Mouse (Mus musculus) intestine, embryonic 15.5 days (tissue): ENCODE measurements around the gene Ift122. TPM values are rescaled to one million over a fixed set of nuclear protein-coding genes. Genes with fewer than 3 reads are reported as not detected.

Experiments
- ATAC-seq: fragments of 200-750 bp; cut with Nextera tagmentation; 2 replicates; pipeline ENCODE4 v1.8.0; 2017; ENCODE audit warnings: moderate TSS enrichment, moderate library complexity
- H3K27ac ChIP-seq: fragments of 300-500 bp; sonication (generic); 2 replicates; pipeline ENCODE4 v1.5.1; 2015; ENCODE audit warnings: mild to moderate bottlenecking, inconsistent platforms
- H3K27me3 ChIP-seq: fragments of 300-500 bp; sonication (generic); replicated peaks from 2 replicates; pipeline ENCODE4 v1.6.1; 2015; ENCODE audit warnings: inconsistent platforms
- H3K36me3 ChIP-seq: fragments of 300-500 bp; sonication (generic); 2 replicates; pipeline ENCODE4 v1.6.1; 2015; ENCODE audit warnings: inconsistent platforms
- H3K4me1 ChIP-seq: fragments of 300-500 bp; sonication (generic); replicated peaks from 2 replicates; pipeline ENCODE4 v1.6.1; 2015; ENCODE audit warnings: inconsistent platforms
- H3K4me2 ChIP-seq: fragments of 300-500 bp; sonication (generic); replicated peaks from 2 replicates; pipeline ENCODE4 v1.6.1; 2015; ENCODE audit warnings: mild to moderate bottlenecking, inconsistent platforms
- H3K4me3 ChIP-seq: fragments of 300-500 bp; sonication (generic); replicated peaks from 2 replicates; pipeline ENCODE4 v1.5.1; 2015; ENCODE audit warnings: inconsistent platforms
- H3K9ac ChIP-seq: fragments of 300-500 bp; sonication (generic); 2 replicates; pipeline ENCODE4 v1.6.1; 2015; ENCODE audit warnings: inconsistent platforms
- H3K9me3 ChIP-seq: fragments of 300-500 bp; sonication (generic); 2 replicates; pipeline ENCODE4 v1.6.1; 2016; ENCODE audit warnings: inconsistent platforms
- WGBS: fragments of 180-500 bp; shearing (Covaris S2); methylation state at CpG from one replicate; pipeline ENCODE4 v1.1.7; 2015; 5-methylcytosine and 5-hydroxymethylcytosine counted together
- polyA plus RNA-seq: library from polyadenylated mRNA; unstranded; fragments of >200 nt; fragmentation: Nextera tagmentation; extraction: Ambion mirVana; gene quantifications from 2 replicates; pipeline ENCODE4 v1.2.1, GENCODE M21; 2015

Gene Ift122
- polyA plus RNA-seq: 13.8 and 14.2 TPM in 2 replicates

DNA sequence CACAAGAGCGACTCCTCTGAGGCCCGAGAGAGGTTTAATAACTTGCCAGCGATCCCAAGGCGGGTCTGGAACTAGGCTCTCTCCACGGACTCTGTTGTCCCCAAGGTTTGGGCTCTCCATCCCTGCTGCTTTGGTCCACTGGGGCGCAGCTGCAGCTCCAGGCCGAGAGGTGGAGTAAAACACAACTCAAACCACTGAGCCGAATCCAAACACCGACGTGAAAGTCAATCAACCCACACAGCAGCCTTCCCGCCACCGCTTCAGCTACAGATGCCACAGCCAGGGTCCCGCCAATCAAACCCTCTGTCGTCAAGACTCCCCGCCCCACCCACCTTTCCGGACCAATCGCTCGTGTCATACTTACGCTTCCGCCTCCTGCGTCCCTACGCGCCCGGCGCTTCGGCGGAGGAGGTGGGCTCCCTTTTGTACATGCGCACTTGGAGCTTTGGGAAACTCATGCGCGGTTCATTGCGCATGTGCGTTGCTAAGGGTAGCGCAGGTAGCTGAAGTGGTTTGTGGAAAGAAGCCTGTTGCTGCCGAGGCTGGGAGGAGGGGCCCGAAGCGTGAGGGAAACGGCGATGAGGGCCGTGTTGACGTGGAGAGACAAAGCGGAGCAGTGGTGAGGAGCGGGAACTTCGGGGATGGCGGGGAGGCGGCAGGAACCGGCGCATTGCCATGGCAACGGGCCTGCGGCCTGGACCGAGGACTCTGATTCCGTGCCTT lies at the start of gene Ift122, which contains the start of gene Mbd4:
Gene Ift122 (plus strand): TSS at position 380 of the 723 bp plus-strand sequence.
Gene Mbd4 (minus strand): TSS at position 281 of the 723 bp plus-strand sequence.
- Histone ChIP-seq H3K27ac (peak within 1 kb of the TSS; percentile 85), H3K27me3 (no peaks in the 10 kb centered on the region)

DNA sequence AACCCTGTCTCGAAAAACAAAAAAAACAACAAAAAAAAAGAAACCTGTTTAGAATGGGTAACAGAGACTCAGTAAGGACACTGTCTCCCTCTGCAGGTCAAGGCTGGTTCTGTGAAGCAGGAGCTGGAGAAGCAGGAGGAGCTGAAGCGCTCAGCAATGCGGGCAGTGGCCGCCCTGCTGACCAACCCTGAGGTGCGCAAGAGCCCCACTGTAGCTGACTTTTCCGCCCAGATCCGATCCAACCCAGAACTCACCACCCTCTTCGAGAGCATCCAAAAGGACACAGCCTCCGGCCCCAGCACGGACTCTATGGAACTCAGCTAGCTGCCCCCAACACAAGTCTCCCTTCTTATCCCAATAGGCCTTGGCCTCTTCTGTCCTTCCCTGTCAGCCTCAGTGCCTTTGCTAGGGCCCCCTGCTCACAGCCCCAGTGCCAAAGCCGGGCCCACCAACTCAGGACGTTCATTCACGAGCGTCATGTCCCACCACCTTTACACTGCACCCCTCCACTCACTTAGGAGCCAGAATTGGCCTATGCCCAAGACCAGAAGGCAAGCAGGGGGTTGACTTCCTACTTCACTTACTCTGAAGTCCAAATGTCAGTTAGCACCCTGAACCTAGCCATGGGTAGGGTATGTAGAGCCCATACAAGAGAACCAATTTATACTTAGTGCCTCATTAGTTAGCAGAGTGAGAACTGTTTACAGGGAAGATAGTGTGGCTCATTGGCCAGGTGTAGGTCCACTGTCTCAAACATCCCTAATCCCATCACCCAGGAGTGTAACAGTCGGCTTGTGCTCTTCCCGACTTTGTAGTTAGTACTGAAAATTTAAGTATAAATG lies 49.5 kb upstream of the Ift122 start:
- H3K36me3 ChIP-seq: peaks cover 36% of the 10 kb centered on the region
- peaks cover 20% of the 10 kb centered on the region for H3K4me1 ChIP-seq
- H3K9me3 ChIP-seq: no peaks in the 10 kb centered on the region
- H3K4me3 ChIP-seq: no peak overlapping the region
- peak; percentile 61 for ATAC-seq
- H3K27ac ChIP-seq: no peak overlapping the region
- H3K9ac ChIP-seq: no peak overlapping the region
- H3K27me3 ChIP-seq: no peaks in the 10 kb centered on the region
- H3K4me2 ChIP-seq: no peak overlapping the region
- 40% methylated on average over 16 of the region's 16 CpGs for WGBS

More for the DNA sequence above, at the start of gene Ift122, which contains the start of gene Mbd4:
- Histone ChIP-seq H3K4me1 (peaks cover 21% of the 10 kb centered on the region; the same call in 1 of the 2 replicates), H3K4me2 (peak within 1 kb of the TSS; percentile 69), H3K4me3 (peak within 1 kb of the TSS; percentile 66), H3K9me3 (no peaks in the 10 kb centered on the region), H3K36me3 (no peaks in the 10 kb centered on the region), H3K9ac (peak within 1 kb of the TSS; percentile 57)
- ATAC-seq: peak; percentile 99
- under 1% methylated on average over 51 of the region's 51 CpGs for WGBS

DNA sequence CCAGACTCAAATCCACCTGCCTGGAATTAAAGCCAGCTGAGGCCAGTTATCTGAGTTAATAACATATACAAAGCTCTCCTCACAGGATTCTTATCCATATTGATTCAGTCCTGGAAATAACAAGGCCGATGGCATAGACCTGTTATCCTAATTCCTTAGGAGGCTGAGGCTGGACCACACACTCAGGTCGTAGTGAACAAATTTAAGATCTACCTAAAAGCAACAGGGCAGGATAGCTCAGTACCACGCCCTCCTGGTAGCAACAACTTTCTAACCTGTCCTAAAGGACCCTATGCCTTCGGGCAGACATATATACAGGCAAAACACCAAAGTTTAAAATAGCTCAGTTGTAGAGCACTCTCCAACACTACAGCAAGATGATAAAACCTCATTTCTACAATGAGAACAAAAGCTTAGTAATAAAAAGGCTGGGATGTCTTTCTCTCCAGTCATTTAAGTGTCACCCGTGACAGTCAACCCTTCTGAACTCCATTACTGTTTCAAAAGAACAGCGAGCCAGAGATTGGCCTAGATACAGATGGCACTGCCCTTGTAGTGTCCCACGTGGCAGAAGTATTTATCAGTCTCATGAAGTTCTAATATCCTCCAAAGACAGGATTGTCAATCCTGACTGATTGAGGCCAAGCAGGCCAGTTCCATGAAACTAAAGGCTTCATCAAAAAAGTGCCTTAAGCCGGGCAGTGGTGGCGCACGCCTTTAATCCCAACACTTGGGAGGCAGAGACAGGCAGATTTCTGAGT lies 48.7 kb upstream of the Ift122 start:
- Histone ChIP-seq H3K9ac (no peak overlapping the region), H3K4me2 (no peak overlapping the region), H3K36me3 (peaks cover 36% of the 10 kb centered on the region), H3K27ac (no peak overlapping the region), H3K9me3 (no peaks in the 10 kb centered on the region), H3K4me3 (no peak overlapping the region), H3K27me3 (no peaks in the 10 kb centered on the region), H3K4me1 (peaks cover 20% of the 10 kb centered on the region)
- 68% methylated on average over 10 of the region's 10 CpGs for WGBS
- ATAC-seq: no peak

DNA sequence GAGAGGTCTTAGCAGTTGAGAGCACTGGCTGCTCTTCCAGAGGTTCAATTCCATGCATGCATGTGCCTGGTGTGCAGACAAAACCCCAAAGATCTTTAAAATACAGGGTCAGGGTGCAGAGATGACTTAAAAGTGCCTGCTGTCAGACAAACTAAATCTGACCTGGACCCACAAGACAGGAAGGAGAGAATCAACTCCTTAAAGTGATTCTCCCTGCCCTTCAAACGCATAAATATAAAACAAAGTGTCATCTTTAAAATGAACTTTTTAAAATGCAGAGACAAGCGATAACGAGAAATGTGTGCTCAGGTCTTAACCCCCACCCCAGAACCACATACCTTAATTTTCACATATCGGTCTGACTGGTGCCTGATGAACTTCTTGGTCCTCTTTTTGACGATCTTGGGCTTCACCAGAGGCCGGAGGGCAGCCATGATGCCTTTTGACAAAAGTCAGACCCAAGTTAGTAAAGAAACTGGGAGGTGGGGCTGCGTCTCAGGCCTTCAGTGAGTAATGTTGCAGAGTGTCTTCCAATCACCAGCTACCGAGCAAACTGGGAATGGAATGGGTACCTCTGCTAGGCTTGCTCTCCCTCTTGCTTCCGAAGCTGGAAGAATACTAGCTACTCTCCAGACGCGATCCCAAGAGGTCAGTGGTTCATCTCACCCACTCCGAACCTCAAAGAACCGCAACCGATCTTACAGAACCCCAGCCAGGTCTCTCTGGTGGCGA lies 45.6 kb upstream of the Ift122 start:
- Histone ChIP-seq H3K4me2 (peak overlapping the region; percentile 75), H3K27ac (peak overlapping the region; percentile 96), H3K9me3 (no peaks in the 10 kb centered on the region), H3K9ac (peak overlapping the region; percentile 98), H3K36me3 (peaks cover 22% of the 10 kb centered on the region), H3K4me3 (peak overlapping the region; percentile 93), H3K4me1 (peaks cover 20% of the 10 kb centered on the region), H3K27me3 (no peaks in the 10 kb centered on the region)
- 3% methylated on average over 15 of the region's 15 CpGs for WGBS
- no peak for ATAC-seq

DNA sequence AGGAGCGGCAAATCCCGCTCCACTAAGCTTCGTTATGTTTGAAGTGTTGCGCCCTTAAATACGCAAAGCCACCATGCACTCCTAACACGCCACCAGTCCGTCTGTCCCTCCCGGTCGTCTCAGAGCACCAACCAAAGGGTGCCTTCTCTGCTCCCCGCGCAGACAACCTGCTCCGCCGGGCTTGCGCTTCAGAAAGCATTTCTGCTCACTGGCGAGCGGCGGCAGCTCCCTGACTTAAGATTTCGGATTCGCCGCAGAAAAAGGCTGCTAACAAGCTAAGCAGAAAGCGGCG lies 45.1 kb upstream of the Ift122 start:
- peaks cover 20% of the 10 kb centered on the region for H3K4me1 ChIP-seq

DNA sequence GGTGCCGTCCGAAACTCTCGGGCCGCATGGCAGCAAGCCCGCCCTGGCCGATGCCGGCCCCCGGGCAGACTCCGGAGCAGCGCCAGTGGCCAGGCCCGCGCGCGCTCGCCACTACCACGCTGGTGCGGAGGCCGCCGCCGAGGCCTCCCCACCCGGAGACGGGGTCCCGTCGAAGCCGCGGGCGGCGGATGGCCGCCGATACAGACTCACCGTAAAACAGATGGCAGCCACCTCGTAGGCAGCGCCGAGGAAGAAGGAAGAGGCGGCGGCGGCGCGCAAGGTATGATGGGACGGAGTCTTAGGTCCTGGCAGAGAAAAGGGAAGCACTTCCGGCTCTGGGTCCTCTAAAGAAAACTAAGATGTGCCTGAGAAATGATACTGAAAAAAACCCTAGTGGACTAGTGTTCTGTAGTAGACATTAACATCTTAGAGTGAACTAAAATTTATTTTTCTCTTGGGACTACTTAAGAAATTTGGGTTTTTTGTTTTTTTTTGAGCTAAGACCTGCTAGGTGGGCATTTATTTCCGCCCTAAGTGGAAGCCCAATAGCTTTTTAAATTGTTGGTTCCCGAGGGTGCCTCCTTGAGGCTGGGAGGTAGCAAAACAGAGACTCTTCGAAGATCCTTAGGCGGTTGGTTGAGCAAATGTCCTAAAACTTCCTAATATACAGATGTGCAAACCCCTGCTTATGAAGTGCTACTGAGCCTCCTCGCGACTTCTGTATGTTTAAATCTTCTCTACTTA lies 44.6 kb upstream of the Ift122 start, which contains the start of gene Rpl32:
Gene Rpl32 (minus strand): TSS at position 260 of the 744 bp plus-strand sequence.
- Histone ChIP-seq H3K9me3 (no peaks in the 10 kb centered on the region), H3K27ac (peak within 1 kb of the TSS; percentile 96)
- WGBS: under 1% methylated on average over 47 of the region's 47 CpGs

More for the DNA sequence above, 45.1 kb upstream of the Ift122 start:
- no peak for ATAC-seq
- WGBS: under 1% methylated on average over 22 of the region's 22 CpGs
- H3K4me3 ChIP-seq: peak overlapping the region; percentile 93
- peak overlapping the region; percentile 96 for H3K27ac ChIP-seq
- H3K27me3 ChIP-seq: no peaks in the 10 kb centered on the region
- peak overlapping the region; percentile 98 for H3K9ac ChIP-seq
- H3K9me3 ChIP-seq: no peaks in the 10 kb centered on the region
- peak overlapping the region; percentile 75 for H3K4me2 ChIP-seq
- H3K36me3 ChIP-seq: peaks cover 22% of the 10 kb centered on the region

DNA sequence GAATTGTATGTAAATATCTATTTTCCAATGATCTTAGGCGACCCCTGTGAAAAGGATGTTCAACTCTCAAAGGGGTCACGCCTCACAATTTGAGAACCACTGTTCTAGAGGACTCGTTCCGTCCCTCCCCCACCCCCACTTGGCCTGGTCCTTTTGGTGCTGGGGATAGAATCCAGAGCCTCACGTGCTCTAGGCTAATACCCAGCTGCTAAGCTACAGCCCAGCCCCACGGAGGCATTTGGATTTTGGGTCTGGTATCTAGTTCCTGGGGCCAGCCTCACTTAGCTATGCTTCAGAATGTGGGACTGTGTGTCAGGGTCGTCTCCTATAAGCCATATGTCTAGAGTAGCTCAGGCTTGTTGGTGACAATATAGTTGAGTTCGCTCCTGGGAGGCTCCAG lies 41.7 kb upstream of the Ift122 start:
- Histone ChIP-seq H3K4me2 (no peak overlapping the region), H3K9me3 (no peaks in the 10 kb centered on the region), H3K4me1 (peaks cover 8% of the 10 kb centered on the region), H3K4me3 (no peak overlapping the region), H3K27ac (no peak overlapping the region), H3K36me3 (peaks cover 4% of the 10 kb centered on the region; the same call in 1 of the 2 replicates), H3K27me3 (no peaks in the 10 kb centered on the region), H3K9ac (no peak overlapping the region)
- 65% methylated on average over 8 of the region's 8 CpGs for WGBS
- ATAC-seq: no peak

More for the DNA sequence above, 44.6 kb upstream of the Ift122 start, which contains the start of gene Rpl32:
- Histone ChIP-seq H3K4me3 (peak within 1 kb of the TSS; percentile 93), H3K4me1 (peaks cover 18% of the 10 kb centered on the region), H3K36me3 (peaks cover 22% of the 10 kb centered on the region), H3K27me3 (no peaks in the 10 kb centered on the region), H3K4me2 (peak within 1 kb of the TSS; percentile 75), H3K9ac (peak within 1 kb of the TSS; percentile 98)
- peak; percentile 88 for ATAC-seq

DNA sequence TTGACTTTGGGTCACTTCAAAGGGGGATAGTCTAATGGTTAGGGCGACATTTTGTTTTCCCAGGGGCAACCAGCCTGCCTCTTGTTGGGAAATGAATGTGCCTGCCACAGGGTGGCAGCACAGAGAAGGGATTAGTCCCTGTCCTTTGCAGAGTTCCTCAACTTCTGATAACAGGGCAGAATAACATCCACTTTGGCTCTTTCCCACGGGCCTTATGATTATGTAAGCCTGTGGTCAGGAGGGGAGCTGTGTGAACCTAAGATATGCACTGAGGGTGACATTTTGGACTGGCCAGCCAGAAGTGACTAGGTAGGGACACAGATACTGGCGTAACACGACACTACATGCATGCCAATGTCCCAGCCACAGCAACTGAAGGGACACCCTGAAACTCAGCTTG lies 39.2 kb upstream of the Ift122 start:
- no peaks in the 10 kb centered on the region for H3K36me3 ChIP-seq
- H3K4me2 ChIP-seq: no peak overlapping the region
- no peak overlapping the region for H3K4me3 ChIP-seq
- no peaks in the 10 kb centered on the region for H3K27me3 ChIP-seq
- ATAC-seq: peak; percentile 63
- H3K4me1 ChIP-seq: no peaks in the 10 kb centered on the region; the same call in 1 of the 2 replicates
- no peak overlapping the region for H3K27ac ChIP-seq
- 38% methylated on average over 4 of the region's 4 CpGs for whole genome bisulfite sequencing
- H3K9ac ChIP-seq: no peak overlapping the region
- no peaks in the 10 kb centered on the region for H3K9me3 ChIP-seq

DNA sequence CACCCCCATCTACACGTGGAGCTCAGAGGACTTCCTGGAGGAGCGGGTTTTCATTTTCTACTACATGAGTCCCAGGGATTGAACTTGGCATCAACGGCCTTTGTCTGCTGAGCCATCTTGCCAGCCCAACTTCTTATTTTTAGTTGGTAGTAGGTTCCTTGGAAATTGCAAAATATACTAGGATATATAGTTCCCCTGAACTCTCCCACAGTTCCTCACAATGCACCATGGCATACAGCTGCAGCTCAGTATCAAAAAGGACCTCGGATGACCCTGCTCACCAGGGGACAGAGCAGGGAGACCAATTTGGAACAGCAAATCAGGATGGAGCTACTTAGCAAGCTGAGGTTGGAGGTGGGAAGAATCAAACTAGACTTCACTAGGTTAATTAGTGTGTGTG lies 38.2 kb upstream of the Ift122 start:
- H3K4me1 ChIP-seq: no peaks in the 10 kb centered on the region; the same call in 1 of the 2 replicates
- ATAC-seq: no peak
- H3K9ac ChIP-seq: no peak overlapping the region
- no peaks in the 10 kb centered on the region for H3K9me3 ChIP-seq
- no peak overlapping the region for H3K4me2 ChIP-seq
- H3K27ac ChIP-seq: no peak overlapping the region
- no peaks in the 10 kb centered on the region for H3K36me3 ChIP-seq
- no peak overlapping the region for H3K4me3 ChIP-seq
- WGBS: 90% methylated on average over 4 of the region's 4 CpGs
- H3K27me3 ChIP-seq: no peaks in the 10 kb centered on the region

DNA sequence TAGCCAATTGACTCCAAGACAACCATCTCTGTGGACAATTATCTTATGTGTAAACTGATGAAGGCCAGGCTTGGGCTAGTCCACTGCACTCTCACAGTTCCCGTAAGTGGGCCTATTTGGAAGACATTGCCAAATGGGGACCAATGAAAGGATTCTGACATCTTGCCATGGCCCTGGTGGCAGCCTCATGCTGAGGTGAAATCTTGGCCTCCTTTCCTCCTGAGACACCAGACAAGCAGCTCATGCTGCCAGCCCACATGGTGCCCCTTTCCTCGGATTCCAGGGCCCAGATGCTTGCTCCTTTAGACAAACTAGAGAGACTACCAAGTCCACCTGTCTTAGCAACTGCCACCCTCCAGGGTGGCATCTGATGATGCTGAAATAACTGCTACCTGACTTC lies 35.1 kb upstream of the Ift122 start:
- no peaks in the 10 kb centered on the region for H3K36me3 ChIP-seq
- H3K4me1 ChIP-seq: no peaks in the 10 kb centered on the region; the same call in 1 of the 2 replicates
- no peak overlapping the region for H3K4me3 ChIP-seq
- H3K27me3 ChIP-seq: no peaks in the 10 kb centered on the region
- H3K4me2 ChIP-seq: no peak overlapping the region
- WGBS: 76% methylated on average over 2 of the region's 2 CpGs
- H3K9me3 ChIP-seq: no peaks in the 10 kb centered on the region
- no peak overlapping the region for H3K9ac ChIP-seq
- ATAC-seq: no peak
- no peak overlapping the region for H3K27ac ChIP-seq
